Mouse (Mus musculus) ES-E14 (cell line): ENCODE measurements at regions not wholly inside any gene's neighbourhood (a gene's known extent, or its start where the extent isn't known, plus 50 kb on each side); places are given as distances from the start of the nearest gene placed in this dataset.

Experiments
- CHD2 ChIP-seq: IDR thresholded peaks from 2 replicates; pipeline ENCODE4 v1.6.1; 2014; ENCODE audit warnings: mild to moderate bottlenecking, low read depth, low read length, inconsistent platforms
- HCFC1 ChIP-seq: IDR thresholded peaks from 2 replicates; pipeline ENCODE4 v1.6.1; 2012; ENCODE audit warnings: low read length, inconsistent platforms, borderline replicate concordance; ENCODE audit not compliant: insufficient read depth
- MAFK ChIP-seq: IDR thresholded peaks from 2 replicates; pipeline ENCODE4 v1.6.1; 2014; ENCODE audit warnings: mild to moderate bottlenecking, low read depth, low read length, inconsistent platforms; ENCODE audit not compliant: insufficient read depth
- ZC3H11A ChIP-seq: IDR thresholded peaks from 2 replicates; pipeline ENCODE4 v1.6.1; 2012; ENCODE audit warnings: low read depth, mild to moderate bottlenecking, inconsistent platforms, low read length, borderline replicate concordance

DNA sequence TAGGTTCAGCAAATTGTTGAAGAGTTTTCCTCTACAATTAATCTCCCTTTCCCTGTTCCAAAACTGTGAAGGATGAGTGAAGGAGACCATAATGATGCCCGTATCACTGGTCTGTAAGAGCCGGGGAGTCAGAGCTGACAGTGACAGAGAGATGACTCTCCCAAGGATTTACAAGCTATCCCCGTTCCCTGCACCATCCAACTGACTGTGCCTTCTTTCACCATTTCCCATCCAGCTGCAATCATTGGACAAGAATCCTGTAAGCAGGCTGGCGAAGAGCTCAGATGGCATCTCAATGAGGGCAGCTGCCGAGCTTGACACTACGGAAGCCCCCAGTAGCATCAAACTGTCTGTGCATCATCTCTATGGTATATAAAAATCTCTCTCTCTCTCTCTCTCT lies 133.1 kb downstream of the Irs2 start:
- no peak for TF ChIP-seq ZC3H11A
- no peak for TF ChIP-seq CHD2
- no peak for TF ChIP-seq MAFK
- no peak for TF ChIP-seq HCFC1
